Mouse (Mus musculus): Measurements from ENCODE around the gene Ugp2. TPM values are rescaled to one million over a fixed set of nuclear protein-coding genes. Genes with fewer than 3 reads are reported as not detected.

Gene Ugp2
- polyA plus RNA-seq, 1 experiment from 2014 or later, result 48.8 TPM

MicroRNAs within 50 kb of the gene (microRNA counts, 519-probe panel; counts per million panel counts)
- microRNA mmu-miR-1933-3p (177 counts per million, percentile 53 among the panel's probes with 10 or more counts), microRNA mmu-miR-1933-5p (177 counts per million, percentile 53 among the panel's probes with 10 or more counts)

Small RNA genes within 50 kb of the gene (microRNA-seq; reads per million reads assigned to microRNA genes)
- gene Mir1933, result not detected

Other genes with a start within 250 kb of the Ugp2 start
- 9.4 and 10.1 TPM in 2 replicates for gene Vps54, start 131.9 kb downstream of the Ugp2 start, polyA plus RNA-seq (2015; fragmentation: Nextera tagmentation; extraction: Ambion mirVana)
- 10.9 and 13.8 TPM in 2 replicates for gene Wdpcp, start 201.0 kb upstream of the Ugp2 start, polyA plus RNA-seq (2015; fragmentation: Nextera tagmentation; extraction: Ambion mirVana)
- gene Mdh1, start 201.2 kb upstream of the Ugp2 start, polyA plus RNA-seq (2015; fragmentation: Nextera tagmentation; extraction: Ambion mirVana), result 454 and 496 TPM in 2 replicates

All from forebrain, embryonic 13.5 days (tissue).